In the genomic region with DNA sequence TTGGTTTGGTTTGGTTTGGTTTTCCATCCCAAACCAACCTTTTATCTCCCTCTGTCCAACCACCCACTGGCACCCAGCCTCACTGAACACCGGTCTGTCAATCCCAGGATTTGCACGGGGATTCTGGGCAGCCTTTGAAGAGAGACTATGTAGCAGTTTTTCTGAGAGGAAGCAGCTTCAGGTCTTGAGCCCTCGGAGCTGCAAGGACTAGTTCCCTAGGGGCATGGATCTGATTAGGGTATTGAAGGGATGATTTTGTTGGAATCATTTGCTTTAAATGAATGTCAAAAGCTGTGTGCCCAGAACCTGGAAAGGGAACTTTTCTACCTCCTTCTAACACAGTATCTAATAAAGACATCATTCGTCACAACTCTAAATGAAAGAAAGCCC, we compare ENCODE assay signal across 17 mouse cellular contexts. TPM values are rescaled to one million over a fixed set of nuclear protein-coding genes. Genes with fewer than 3 reads are reported as not detected.
DNase-seq lines count a peak whose midpoint lies in the region; ATAC-seq and TF ChIP-seq lines count a peak whose summit lies in the region.
"Had no signal": no experiment of that assay in that cellular context is flagged by ENCODE, and none has a peak within 500 bp of the region (broad histone marks: within the 10 kb centered on the region; RNA-seq: fewer than 3 reads in every experiment).

No protein-coding gene starts in this region.

- ATAC-seq in embryonic facial prominence, embryonic 11.5 days (replicated peaks; ENCODE audit: insufficient number of reproducible peaks, low FRiP score, low TSS enrichment, low read depth), result no peak
- ATAC-seq: liver, embryonic 12.5 days; Patski had no signal

- H3K9me3 ChIP-seq in embryonic facial prominence, embryonic 11.5 days (replicated peaks; ENCODE audit: control insufficient read depth, low read length), result no peaks in the 10 kb centered on the region
- no peaks in the 10 kb centered on the region for H3K9me3 ChIP-seq in embryonic facial prominence, embryonic 10.5 days
- no peaks in the 10 kb centered on the region for H3K9me3 ChIP-seq in limb, embryonic 10.5 days (replicated peaks)
- H3K9me3 ChIP-seq: heart, embryonic 12.5 days; kidney, embryonic 15.5 days; liver, embryonic 12.5 days; lung, embryonic 15.5 days had no signal

- no peak overlapping the region for H3K27ac ChIP-seq in embryonic facial prominence, embryonic 11.5 days (replicated peaks; ENCODE audit: low read depth, low read length)
- no peak overlapping the region for H3K27ac ChIP-seq in embryonic facial prominence, embryonic 10.5 days (replicated peaks)
- no peak overlapping the region for H3K27ac ChIP-seq in kidney, adult 2 months (ENCODE audit: insufficient read depth, low read depth, low read length)
- H3K27ac ChIP-seq in limb, embryonic 10.5 days, result peak overlapping the region; percentile 25; the same call in 1 of the 2 replicates
- H3K27ac ChIP-seq: kidney, embryonic 15.5 days; liver, embryonic 12.5 days; lung, embryonic 15.5 days had no signal

- peaks cover 67% of the 10 kb centered on the region for H3K27me3 ChIP-seq in embryonic facial prominence, embryonic 11.5 days (ENCODE audit: control insufficient read depth, insufficient read depth, low read length)
- peaks cover 98% of the 10 kb centered on the region for H3K27me3 ChIP-seq in embryonic facial prominence, embryonic 10.5 days (replicated peaks; ENCODE audit: low read depth, poor library complexity, severe bottlenecking)
- H3K27me3 ChIP-seq in kidney, adult 2 months (replicated peaks; ENCODE audit: control insufficient read depth, insufficient read depth, low read length), result peaks cover 28% of the 10 kb centered on the region
- H3K27me3 ChIP-seq in limb, embryonic 10.5 days (ENCODE audit: low read depth, poor library complexity, severe bottlenecking), result peaks cover 99% of the 10 kb centered on the region

- no peak for TF ChIP-seq POLR2A in kidney, adult 2 months (IDR thresholded peaks at IDR 0.05; ENCODE audit: low read depth, low read length)

- H3K9ac ChIP-seq in embryonic facial prominence, embryonic 11.5 days (replicated peaks; ENCODE audit: low read length), result no peak overlapping the region
- H3K9ac ChIP-seq: heart, embryonic 12.5 days; kidney, embryonic 15.5 days; liver, embryonic 12.5 days; lung, embryonic 15.5 days had no signal

- peak; percentile 29 for DNase-seq in embryonic facial prominence, embryonic 11.5 days (ENCODE audit: low spot score)
- no peak for DNase-seq in embryonic facial prominence, embryonic 10.5 days (ENCODE audit: low spot score)
- DNase-seq in kidney, adult 2 months, result peak; percentile 14
- no peak for DNase-seq in kidney, postnatal 36 days
- peak; percentile 25 for DNase-seq in ES-CJ7 (ENCODE audit: low read depth, low spot score)
- DNase-seq in limb, embryonic 10.5 days (ENCODE audit: low spot score), result peak; percentile 53
- DNase-seq in right cerebral cortex, postnatal 25 days, result no peak
- no peak for DNase-seq in cerebellum, postnatal 36 days
- DNase-seq: gastrocnemius, postnatal 10 days; right cerebral cortex, postnatal 4 days; thymus, adult 2 months had no signal

- 3% methylated on average over 4 of the region's 4 CpGs for WGBS in embryonic facial prominence, embryonic 11.5 days
- WGBS in embryonic facial prominence, embryonic 10.5 days, result 5% methylated on average over 4 of the region's 4 CpGs
- 14% methylated on average over 4 of the region's 4 CpGs for WGBS in kidney, adult 2 months
- 5% methylated on average over 4 of the region's 4 CpGs for WGBS in limb, embryonic 10.5 days

- no peak overlapping the region for H3K4me2 ChIP-seq in embryonic facial prominence, embryonic 11.5 days (ENCODE audit: low read depth, low read length)

- no peak overlapping the region for H3K4me3 ChIP-seq in embryonic facial prominence, embryonic 11.5 days (ENCODE audit: low read depth, low read length)
- no peak overlapping the region for H3K4me3 ChIP-seq in embryonic facial prominence, embryonic 10.5 days
- H3K4me3 ChIP-seq in kidney, adult 2 months (ENCODE audit: insufficient read depth, low read depth, low read length), result no peak overlapping the region
- peak overlapping the region; percentile 51; the same call in 1 of the 2 replicates for H3K4me3 ChIP-seq in limb, embryonic 10.5 days

- no peaks in the 10 kb centered on the region; the same call in 1 of the 2 replicates for H3K4me1 ChIP-seq in embryonic facial prominence, embryonic 11.5 days (ENCODE audit: control insufficient read depth, insufficient read depth, low read length)
- peaks cover 21% of the 10 kb centered on the region for H3K4me1 ChIP-seq in embryonic facial prominence, embryonic 10.5 days
- H3K4me1 ChIP-seq in kidney, adult 2 months (ENCODE audit: control insufficient read depth, insufficient read depth, low read length), result no peaks in the 10 kb centered on the region
- H3K4me1 ChIP-seq in limb, embryonic 10.5 days, result peaks cover 44% of the 10 kb centered on the region

- no peak for TF ChIP-seq CTCF in kidney, adult 2 months (conservative IDR thresholded peaks at IDR 0.05; ENCODE audit: insufficient read depth, insufficient read length, low read depth, low read length)

- H3K36me3 ChIP-seq in embryonic facial prominence, embryonic 11.5 days (replicated peaks; ENCODE audit: control insufficient read depth, insufficient read depth, low read depth, low read length), result no peaks in the 10 kb centered on the region
- no peaks in the 10 kb centered on the region for H3K36me3 ChIP-seq in embryonic facial prominence, embryonic 10.5 days (replicated peaks)
- no peaks in the 10 kb centered on the region for H3K36me3 ChIP-seq in kidney, adult 2 months (ENCODE audit: control insufficient read depth, insufficient read depth, low read length)
- no peaks in the 10 kb centered on the region for H3K36me3 ChIP-seq in limb, embryonic 10.5 days
- H3K36me3 ChIP-seq: heart, embryonic 12.5 days; kidney, embryonic 15.5 days; liver, embryonic 12.5 days; lung, embryonic 15.5 days had no signal

RNA-seq across cellular contexts. Expression of a gene that starts 2.7 kb away (rescaled TPM):
- 0.08 and 0.10 TPM in 2 replicates for polyA plus RNA-seq in embryonic facial prominence, embryonic 11.5 days (2014; fragmentation: Nextera tagmentation; extraction: Ambion mirVana)
- polyA plus RNA-seq in embryonic facial prominence, embryonic 10.5 days (2016; fragmentation: Nextera tagmentation; extraction: Ambion mirVana), result 0.05 and 0.08 TPM in 2 replicates
- polyA plus RNA-seq in kidney, adult 2 months (2012; rRNA removed), result not detected in 2 replicates
- 0.84 TPM in 1 of 2 replicates, not detected in the other for polyA plus RNA-seq in limb, embryonic 10.5 days (2016; fragmentation: Nextera tagmentation; extraction: Ambion mirVana)
- polyA plus RNA-seq: forebrain, embryonic 14.5 days; heart, embryonic 12.5 days; kidney, embryonic 15.5 days; liver, embryonic 12.5 days; lung, embryonic 15.5 days; Patski; thymus, adult 2 months had no signal

RNA-seq across cellular contexts. Expression of a gene that starts 11.5 kb away (rescaled TPM):
- not detected in 2 replicates for polyA plus RNA-seq in embryonic facial prominence, embryonic 11.5 days (2014; fragmentation: Nextera tagmentation; extraction: Ambion mirVana)
- not detected in 2 replicates for polyA plus RNA-seq in embryonic facial prominence, embryonic 10.5 days (2016; fragmentation: Nextera tagmentation; extraction: Ambion mirVana)
- polyA plus RNA-seq in kidney, adult 2 months (2012; rRNA removed), result not detected in 2 replicates
- polyA plus RNA-seq in limb, embryonic 10.5 days (2016; fragmentation: Nextera tagmentation; extraction: Ambion mirVana), result 9.3 and 17.8 TPM in 2 replicates
- polyA plus RNA-seq: forebrain, embryonic 14.5 days; liver, embryonic 12.5 days; lung, embryonic 15.5 days; Patski had no signal

RNA-seq across cellular contexts. Expression of a gene that starts 18.2 kb away (rescaled TPM):
- not detected in 2 replicates for polyA plus RNA-seq in embryonic facial prominence, embryonic 11.5 days (2014; fragmentation: Nextera tagmentation; extraction: Ambion mirVana)
- not detected in 2 replicates for polyA plus RNA-seq in embryonic facial prominence, embryonic 10.5 days (2016; fragmentation: Nextera tagmentation; extraction: Ambion mirVana)
- polyA plus RNA-seq in kidney, adult 2 months (2012; rRNA removed), result not detected in 2 replicates
- polyA plus RNA-seq in limb, embryonic 10.5 days (2016; fragmentation: Nextera tagmentation; extraction: Ambion mirVana), result 26.0 and 44.8 TPM in 2 replicates
- polyA plus RNA-seq: forebrain, embryonic 14.5 days; liver, embryonic 12.5 days; lung, embryonic 15.5 days; Patski; thymus, adult 2 months had no signal

RNA-seq across cellular contexts. Expression of a gene that starts 22.7 kb away (rescaled TPM):
- not detected in 2 replicates for polyA plus RNA-seq in embryonic facial prominence, embryonic 11.5 days (2014; fragmentation: Nextera tagmentation; extraction: Ambion mirVana)
- not detected in 2 replicates for polyA plus RNA-seq in embryonic facial prominence, embryonic 10.5 days (2016; fragmentation: Nextera tagmentation; extraction: Ambion mirVana)
- polyA plus RNA-seq in kidney, adult 2 months (2012; rRNA removed), result 2.1 and 2.8 TPM in 2 replicates
- 31.0 and 34.6 TPM in 2 replicates for polyA plus RNA-seq in limb, embryonic 10.5 days (2016; fragmentation: Nextera tagmentation; extraction: Ambion mirVana)
- polyA plus RNA-seq: forebrain, embryonic 14.5 days; heart, embryonic 12.5 days; liver, embryonic 12.5 days; lung, embryonic 15.5 days; Patski; thymus, adult 2 months had no signal

RNA-seq across cellular contexts. Expression of a gene that starts 35.1 kb away (rescaled TPM):
- polyA plus RNA-seq in embryonic facial prominence, embryonic 11.5 days (2014; fragmentation: Nextera tagmentation; extraction: Ambion mirVana), result not detected in 2 replicates
- not detected in 2 replicates for polyA plus RNA-seq in embryonic facial prominence, embryonic 10.5 days (2016; fragmentation: Nextera tagmentation; extraction: Ambion mirVana)
- 7.6 and 7.9 TPM in 2 replicates for polyA plus RNA-seq in kidney, adult 2 months (2012; rRNA removed)
- 51.1 and 68.0 TPM in 2 replicates for polyA plus RNA-seq in limb, embryonic 10.5 days (2016; fragmentation: Nextera tagmentation; extraction: Ambion mirVana)
- polyA plus RNA-seq: forebrain, embryonic 14.5 days; heart, embryonic 12.5 days; liver, embryonic 12.5 days; thymus, adult 2 months had no signal

Comparison
In these comparisons a context has a peak if more than half of its experiments do, and no peak if none do; other contexts are left out.
1. DNase-seq: peak in embryonic facial prominence, embryonic 11.5 days (single experiment), kidney, adult 2 months (single experiment), ES-CJ7 (single experiment) and limb, embryonic 10.5 days (single experiment); none in embryonic facial prominence, embryonic 10.5 days (single experiment), kidney, postnatal 36 days (0 of 2), right cerebral cortex, postnatal 25 days (single experiment) and cerebellum, postnatal 36 days (0 of 2).
2. RNA of a gene that starts 11.5 kb away (polyA plus RNA-seq): 9.3 to 17.8 TPM in limb, embryonic 10.5 days; not detected in embryonic facial prominence, embryonic 11.5 days, not detected in embryonic facial prominence, embryonic 10.5 days and not detected in kidney, adult 2 months; every median in the first group is over 10 times any median in the second.
3. RNA of a gene that starts 18.2 kb away (polyA plus RNA-seq): 26.0 to 44.8 TPM in limb, embryonic 10.5 days; not detected in embryonic facial prominence, embryonic 11.5 days, not detected in embryonic facial prominence, embryonic 10.5 days and not detected in kidney, adult 2 months; every median in the first group is over 10 times any median in the second.